Mouse (Mus musculus): ENCODE results near the gene Ermp1. TPM values are rescaled to one million over a fixed set of nuclear protein-coding genes. Genes with fewer than 3 reads are reported as not detected.

Ermp1 gene
- polyA plus RNA-seq, 1 experiment from 2014 or later: 10.9 TPM

Other genes starting within 250 kb of the Ermp1 start
- not detected in 2 replicates for gene Pdcd1lg2, start 237.5 kb downstream of the Ermp1 start, polyA plus RNA-seq (2014; fragmentation: Nextera tagmentation; extraction: Ambion mirVana)
- gene Ric1, start 126.1 kb downstream of the Ermp1 start, polyA plus RNA-seq (2014; fragmentation: Nextera tagmentation; extraction: Ambion mirVana): 15.3 and 18.4 TPM in 2 replicates
- 0.19 and 0.33 TPM in 2 replicates for gene Mlana, start 49.4 kb upstream of the Ermp1 start, polyA plus RNA-seq (2014; fragmentation: Nextera tagmentation; extraction: Ambion mirVana)
- 9.0 and 9.8 TPM in 2 replicates for gene 9930021J03Rik, start 157.6 kb upstream of the Ermp1 start, polyA plus RNA-seq (2014; fragmentation: Nextera tagmentation; extraction: Ambion mirVana)
- gene Ranbp6, start 164.6 kb upstream of the Ermp1 start, polyA plus RNA-seq (2014; fragmentation: Nextera tagmentation; extraction: Ambion mirVana): 41.1 and 45.1 TPM in 2 replicates

Data from hindbrain, embryonic 11.5 days (tissue).